Mouse (Mus musculus): Measurements from ENCODE around the gene Olfr481. TPM values are rescaled to one million over a fixed set of nuclear protein-coding genes. Genes with fewer than 3 reads are reported as not detected.

Olfr481 gene
- polyA plus RNA-seq (2015; fragmentation: Illumina TruSeq; extraction: RNeasy Lipid Tissue Mini Kit (QIAGEN cat#74804); ENCODE audit: insufficient read depth, low replicate concordance): not detected

GRCm38 (mm10) chr7:108079555-108079954, at the start of gene Olfr481:
Olfr481 (plus strand) TSS chr7:108079855.

DNA sequence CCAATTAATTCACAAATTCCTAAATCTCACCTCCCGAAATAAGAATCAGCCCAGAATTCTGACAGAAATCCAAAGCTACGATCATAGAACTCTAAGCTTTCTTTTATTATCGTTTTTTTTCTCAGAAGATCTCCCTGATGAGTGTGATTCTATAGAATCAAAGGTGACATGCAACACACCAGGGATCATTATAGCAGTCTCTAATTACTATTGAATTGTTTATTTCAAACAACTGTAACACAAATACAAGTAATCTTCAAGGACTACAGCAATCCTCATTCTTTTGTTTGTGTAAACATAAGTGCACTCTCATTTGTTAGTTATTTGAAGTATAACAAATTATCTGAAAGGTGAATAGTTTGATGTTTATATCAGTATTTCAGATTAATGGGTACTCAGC, 45.8 kb upstream of the Olfr481 start, which contains the start of gene Olfr478:
Olfr478 (minus strand) TSS at position 101 of the 400 bp plus-strand sequence.

GRCm38 (mm10) chr7:108050393-108050792, 29.3 kb upstream of the Olfr481 start, which contains the start of gene Olfr479:
Olfr479 (plus strand) TSS chr7:108050693.

DNA sequence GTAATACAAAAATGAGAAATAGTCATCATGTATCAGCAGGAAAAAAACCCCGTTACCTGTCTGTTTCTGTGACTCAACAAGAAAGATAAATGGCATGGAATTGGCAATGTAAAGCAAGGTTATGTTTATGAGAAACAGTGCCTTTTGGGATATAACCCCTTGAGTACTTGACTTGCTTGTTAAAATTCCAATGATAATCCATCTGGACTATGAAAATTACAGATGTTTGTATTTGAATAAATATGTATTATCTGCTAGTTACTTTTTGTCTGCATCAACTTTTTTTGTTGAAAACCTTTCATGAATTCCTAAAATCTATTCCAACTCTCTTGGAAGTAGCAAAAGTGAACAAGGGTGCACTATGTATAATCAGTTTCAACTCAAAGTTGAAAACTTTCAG, 12.4 kb upstream of the Olfr481 start, which contains the start of gene Olfr480:
Olfr480 (minus strand) TSS at position 101 of the 400 bp plus-strand sequence.

DNA sequence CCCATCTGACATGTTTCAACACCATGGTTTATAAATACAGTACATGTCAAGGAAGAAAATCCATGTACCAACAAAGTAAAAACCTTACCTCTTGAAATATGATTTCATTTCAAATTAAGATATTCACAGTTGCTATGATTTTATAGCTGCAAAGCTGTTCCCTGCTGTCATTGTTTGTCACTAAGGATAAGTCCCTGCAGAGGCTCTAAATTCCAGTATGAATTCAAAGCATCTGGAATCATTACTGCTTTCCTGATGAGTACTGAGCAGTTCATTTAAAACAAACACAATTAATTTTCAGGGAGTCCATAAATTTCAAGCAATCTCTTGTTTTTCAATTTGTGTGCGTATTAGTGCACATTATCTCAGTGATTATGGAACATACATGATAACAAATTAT, 17.8 kb downstream of the Olfr481 start, which contains the start of gene Olfr482:
Olfr482 (minus strand) TSS at position 101 of the 400 bp plus-strand sequence.

GRCm38 (mm10) chr7:108100549-108100948, 20.9 kb downstream of the Olfr481 start, which contains the start of gene Olfr483:
Olfr483 (plus strand) TSS chr7:108100849.

GRCm38 (mm10) chr7:108127349-108127748, 47.7 kb downstream of the Olfr481 start, which contains the start of gene Olfr484:
Olfr484 (minus strand) TSS chr7:108127449.

Other genes with a start within 250 kb of the Olfr481 start
- gene Olfr470, start 232.4 kb upstream of the Olfr481 start, polyA plus RNA-seq (2015; fragmentation: Illumina TruSeq; extraction: RNeasy Lipid Tissue Mini Kit (QIAGEN cat#74804); ENCODE audit: insufficient read depth, low replicate concordance): not detected
- not detected for gene Olfr472, start 182.0 kb upstream of the Olfr481 start, polyA plus RNA-seq (2015; fragmentation: Illumina TruSeq; extraction: RNeasy Lipid Tissue Mini Kit (QIAGEN cat#74804); ENCODE audit: insufficient read depth, low replicate concordance)
- not detected for gene Olfr473, start 149.4 kb upstream of the Olfr481 start, polyA plus RNA-seq (2015; fragmentation: Illumina TruSeq; extraction: RNeasy Lipid Tissue Mini Kit (QIAGEN cat#74804); ENCODE audit: insufficient read depth, low replicate concordance)
- not detected for gene Olfr474, start 125.2 kb upstream of the Olfr481 start, polyA plus RNA-seq (2015; fragmentation: Illumina TruSeq; extraction: RNeasy Lipid Tissue Mini Kit (QIAGEN cat#74804); ENCODE audit: insufficient read depth, low replicate concordance)
- gene Olfr476, start 115.1 kb upstream of the Olfr481 start, polyA plus RNA-seq (2015; fragmentation: Illumina TruSeq; extraction: RNeasy Lipid Tissue Mini Kit (QIAGEN cat#74804); ENCODE audit: insufficient read depth, low replicate concordance): not detected
- gene Olfr477, start 93.2 kb upstream of the Olfr481 start, polyA plus RNA-seq (2015; fragmentation: Illumina TruSeq; extraction: RNeasy Lipid Tissue Mini Kit (QIAGEN cat#74804); ENCODE audit: insufficient read depth, low replicate concordance): not detected
- gene Olfr478, start 45.9 kb upstream of the Olfr481 start, polyA plus RNA-seq (2015; fragmentation: Illumina TruSeq; extraction: RNeasy Lipid Tissue Mini Kit (QIAGEN cat#74804); ENCODE audit: insufficient read depth, low replicate concordance): not detected
- gene Olfr479, start 29.2 kb upstream of the Olfr481 start, polyA plus RNA-seq (2015; fragmentation: Illumina TruSeq; extraction: RNeasy Lipid Tissue Mini Kit (QIAGEN cat#74804); ENCODE audit: insufficient read depth, low replicate concordance): not detected
- gene Olfr480, start 12.5 kb upstream of the Olfr481 start, polyA plus RNA-seq (2015; fragmentation: Illumina TruSeq; extraction: RNeasy Lipid Tissue Mini Kit (QIAGEN cat#74804); ENCODE audit: insufficient read depth, low replicate concordance): not detected
- gene Olfr482, start 17.7 kb downstream of the Olfr481 start, polyA plus RNA-seq (2015; fragmentation: Illumina TruSeq; extraction: RNeasy Lipid Tissue Mini Kit (QIAGEN cat#74804); ENCODE audit: insufficient read depth, low replicate concordance): not detected
- not detected for gene Olfr483, start 21.0 kb downstream of the Olfr481 start, polyA plus RNA-seq (2015; fragmentation: Illumina TruSeq; extraction: RNeasy Lipid Tissue Mini Kit (QIAGEN cat#74804); ENCODE audit: insufficient read depth, low replicate concordance)
- gene Olfr484, start 47.6 kb downstream of the Olfr481 start, polyA plus RNA-seq (2015; fragmentation: Illumina TruSeq; extraction: RNeasy Lipid Tissue Mini Kit (QIAGEN cat#74804); ENCODE audit: insufficient read depth, low replicate concordance): not detected
- not detected for gene Olfr485, start 80.0 kb downstream of the Olfr481 start, polyA plus RNA-seq (2015; fragmentation: Illumina TruSeq; extraction: RNeasy Lipid Tissue Mini Kit (QIAGEN cat#74804); ENCODE audit: insufficient read depth, low replicate concordance)
- not detected for gene Olfr486, start 92.9 kb downstream of the Olfr481 start, polyA plus RNA-seq (2015; fragmentation: Illumina TruSeq; extraction: RNeasy Lipid Tissue Mini Kit (QIAGEN cat#74804); ENCODE audit: insufficient read depth, low replicate concordance)
- gene Olfr487, start 134.8 kb downstream of the Olfr481 start, polyA plus RNA-seq (2015; fragmentation: Illumina TruSeq; extraction: RNeasy Lipid Tissue Mini Kit (QIAGEN cat#74804); ENCODE audit: insufficient read depth, low replicate concordance): not detected
- not detected for gene Olfr488, start 178.5 kb downstream of the Olfr481 start, polyA plus RNA-seq (2015; fragmentation: Illumina TruSeq; extraction: RNeasy Lipid Tissue Mini Kit (QIAGEN cat#74804); ENCODE audit: insufficient read depth, low replicate concordance)
- gene Olfr490, start 209.1 kb downstream of the Olfr481 start, polyA plus RNA-seq (2015; fragmentation: Illumina TruSeq; extraction: RNeasy Lipid Tissue Mini Kit (QIAGEN cat#74804); ENCODE audit: insufficient read depth, low replicate concordance): not detected
- gene Olfr491, start 233.6 kb downstream of the Olfr481 start, polyA plus RNA-seq (2015; fragmentation: Illumina TruSeq; extraction: RNeasy Lipid Tissue Mini Kit (QIAGEN cat#74804); ENCODE audit: insufficient read depth, low replicate concordance): not detected
- not detected for gene Olfr492, start 243.8 kb downstream of the Olfr481 start, polyA plus RNA-seq (2015; fragmentation: Illumina TruSeq; extraction: RNeasy Lipid Tissue Mini Kit (QIAGEN cat#74804); ENCODE audit: insufficient read depth, low replicate concordance)

Measured in spleen, adult 10 weeks (tissue).